Mouse (Mus musculus) cortical plate, adult 2 months (tissue): Measurements from ENCODE around the gene Nudcd3.

Source experiments
- CTCF ChIP-seq: fragments of 200-500 bp; IDR thresholded peaks from 2 replicates; pipeline ENCODE4 v1.5.1; 2011; ENCODE audit warnings: mild to moderate bottlenecking, control low read depth, low read length; ENCODE audit not compliant: insufficient read depth; ENCODE audit errors: extremely low read depth
- POLR2A ChIP-seq: fragments of 200-500 bp; IDR thresholded peaks from 2 replicates; pipeline ENCODE4 v1.6.1; 2011; ENCODE audit warnings: mild to moderate bottlenecking, low read length, control low read depth; ENCODE audit not compliant: insufficient read depth; ENCODE audit errors: extremely low read depth

- TF ChIP-seq POLR2A (no peak), CTCF (no peak)
Measured at GRCm38 (mm10) chr11:6164781-6165180, 35.4 kb downstream of the Nudcd3 start.
